Mouse (Mus musculus) erythroblast, embryonic 14.5 days (primary cell): ENCODE results near the gene Guk1.

ENCODE experiments used
- GATA1 ChIP-seq: IDR thresholded peaks from 2 replicates; pipeline ENCODE4 v1.6.1; 2012; ENCODE audit warnings: low read length, inconsistent platforms, mixed read lengths
- TAL1 ChIP-seq: IDR thresholded peaks from 3 replicates; pipeline ENCODE4 v1.6.1; 2012; ENCODE audit warnings: low read length, inconsistent platforms, mixed read lengths

- TF ChIP-seq GATA1 (peak; percentile 22; the same call in 1 of the 2 replicates), TAL1 (no peak)
Measured at GRCm38 (mm10) chr11:59163255-59164236, 28.5 kb downstream of the Guk1 start, which contains the start of gene Iba57.
